Mouse (Mus musculus) intestine, postnatal 0 days (tissue): Measurements from ENCODE around the gene Apol6. TPM values are rescaled to one million over a fixed set of nuclear protein-coding genes. Genes with fewer than 3 reads are reported as not detected.

ENCODE experiments used
- ATAC-seq: fragments of 200-750 bp; cut with Nextera tagmentation; 2 replicates; pipeline ENCODE4 v1.8.0; 2017; ENCODE audit warnings: mild to moderate bottlenecking, moderate TSS enrichment, moderate library complexity
- H3K27ac ChIP-seq: fragments of 300-500 bp; sonication (generic); 2 replicates; pipeline ENCODE4 v1.5.1; 2014; ENCODE audit warnings: mild to moderate bottlenecking, low read depth, low read length, moderate library complexity
- H3K27me3 ChIP-seq: fragments of 300-500 bp; sonication (generic); replicated peaks from 2 replicates; pipeline ENCODE4 v1.6.1; 2014; ENCODE audit warnings: low read length, mixed read lengths; ENCODE audit not compliant: control insufficient read depth, insufficient read depth
- H3K36me3 ChIP-seq: fragments of 300-500 bp; sonication (generic); 2 replicates; pipeline ENCODE4 v1.6.1; 2014; ENCODE audit warnings: mild to moderate bottlenecking, moderate library complexity; ENCODE audit not compliant: control insufficient read depth, insufficient read depth
- H3K4me1 ChIP-seq: fragments of 300-500 bp; sonication (generic); replicated peaks from 2 replicates; pipeline ENCODE4 v1.6.1; 2014; ENCODE audit warnings: antibody characterized with exemption, low read length, mixed read lengths; ENCODE audit not compliant: control insufficient read depth, insufficient read depth
- H3K4me2 ChIP-seq: fragments of 300-500 bp; sonication (generic); replicated peaks from 2 replicates; pipeline ENCODE4 v1.6.1; 2014; ENCODE audit warnings: low read depth, mild to moderate bottlenecking, moderate library complexity
- H3K4me3 ChIP-seq: fragments of 300-500 bp; sonication (generic); 2 replicates; pipeline ENCODE4 v1.5.1; 2014; ENCODE audit warnings: low read depth, low read length
- H3K9ac ChIP-seq: fragments of 300-500 bp; sonication (generic); 2 replicates; pipeline ENCODE4 v1.6.1; 2014; ENCODE audit warnings: mild to moderate bottlenecking, low read depth, low read length
- H3K9me3 ChIP-seq: fragments of 300-500 bp; sonication (generic); 2 replicates; pipeline ENCODE4 v1.6.1; 2016; ENCODE audit warnings: mixed run types; ENCODE audit not compliant: control insufficient read depth
- CTCF ChIP-seq: sonication (generic); IDR thresholded peaks from 2 replicates; pipeline ENCODE4 v1.5.1; 2016; ENCODE audit warnings: low read depth, mild to moderate bottlenecking, control low read depth, antibody characterized with exemption, moderate library complexity
- WGBS: fragments of 180-500 bp; shearing (Covaris S2); extraction: QIAGEN DNeasy Blood & Tissue Kit; methylation state at CpG from one replicate; pipeline ENCODE4 v1.1.7; 2014; 5-methylcytosine and 5-hydroxymethylcytosine counted together
- polyA plus RNA-seq: library from polyadenylated mRNA; unstranded; fragments of >200 nt; fragmentation: Nextera tagmentation; extraction: Ambion mirVana; gene quantifications from 2 replicates; pipeline ENCODE4 v1.2.1, GENCODE M21; 2015

Apol6 gene
- polyA plus RNA-seq, 1 experiment from 2014 or later, result 1.3 TPM

DNA sequence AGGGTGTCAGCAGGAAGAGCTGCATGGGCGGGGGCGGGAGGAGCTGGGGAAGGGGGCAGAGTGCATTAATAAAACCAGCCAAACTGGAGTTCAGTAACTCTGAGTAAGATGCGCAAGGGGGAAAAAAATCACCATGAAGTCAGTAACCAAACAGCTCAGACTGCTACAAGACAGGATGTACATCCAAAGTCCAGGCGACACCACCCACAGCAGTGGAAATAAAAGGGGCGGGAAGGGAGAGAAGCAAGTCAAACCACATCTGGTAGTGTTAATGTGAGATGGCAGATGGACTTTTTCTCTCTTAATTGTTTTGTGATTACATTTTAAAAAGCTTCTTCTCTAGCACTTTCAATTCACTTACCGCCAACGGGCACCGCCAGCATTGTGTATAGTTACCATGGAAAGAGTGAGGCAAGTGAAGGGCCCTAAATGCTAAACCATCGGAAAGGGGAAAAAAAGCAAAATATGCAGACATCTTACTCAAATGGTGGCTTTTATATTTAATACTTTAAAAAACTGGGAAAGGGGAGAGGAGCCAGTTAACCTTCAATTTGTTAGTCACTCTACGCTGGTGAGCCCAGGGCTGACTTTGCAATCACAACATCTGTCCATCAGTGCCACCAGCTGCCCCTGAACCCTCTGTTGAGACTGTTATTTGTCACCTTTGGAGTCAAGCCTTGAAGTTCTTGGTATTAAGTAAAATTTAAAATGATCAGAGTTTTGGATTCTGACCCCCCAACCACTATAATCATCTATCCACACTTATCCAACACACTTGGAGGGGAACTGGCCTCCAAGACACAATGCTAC lies 60.0 kb downstream of the Apol6 start:
- Histone ChIP-seq H3K4me3 (no peak overlapping the region), H3K4me2 (0 out of 2 replicates have a peak overlapping the region, but pooled peaks have one; percentile 17), H3K27me3 (no peaks in the 10 kb centered on the region), H3K36me3 (peaks cover 18% of the 10 kb centered on the region; the same call in 1 of the 2 replicates), H3K27ac (peak overlapping the region; percentile 73), H3K4me1 (peaks cover 6% of the 10 kb centered on the region), H3K9me3 (no peaks in the 10 kb centered on the region), H3K9ac (no peak overlapping the region)
- no peak for TF ChIP-seq CTCF
- ATAC-seq, result peak; percentile 80
- 40% methylated on average over 10 of the region's 10 CpGs for WGBS

DNA sequence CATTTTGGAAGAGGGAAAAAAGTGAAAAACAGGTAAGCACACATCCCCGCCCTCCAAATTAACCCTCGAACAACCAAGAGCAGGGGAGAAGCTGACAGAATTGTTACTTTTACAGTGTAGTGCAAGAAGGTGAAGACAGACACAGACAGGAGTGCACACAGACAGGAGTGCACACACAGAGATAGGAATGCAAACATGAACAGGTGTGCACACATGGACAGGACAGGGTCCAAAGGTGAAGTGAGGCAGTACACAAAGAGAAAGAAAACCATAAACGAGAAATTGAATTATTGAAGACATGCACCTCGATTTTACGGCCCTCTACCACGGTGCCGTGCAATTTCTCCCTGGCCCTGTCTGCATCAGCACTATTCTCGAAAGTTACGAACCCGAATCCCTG lies 60.7 kb downstream of the Apol6 start:
- WGBS, result 36% methylated on average over 10 of the region's 10 CpGs
- H3K4me2 ChIP-seq, result peak overlapping the region; percentile 27; the same call in 1 of the 2 replicates

More for the DNA sequence above, 60.7 kb downstream of the Apol6 start:
- peaks cover 15% of the 10 kb centered on the region; the same call in 1 of the 2 replicates for H3K36me3 ChIP-seq
- ATAC-seq, result peak; percentile 75
- H3K9me3 ChIP-seq, result no peaks in the 10 kb centered on the region
- no peak overlapping the region for H3K4me3 ChIP-seq
- no peaks in the 10 kb centered on the region for H3K27me3 ChIP-seq
- no peak for TF ChIP-seq CTCF
- no peak overlapping the region for H3K27ac ChIP-seq
- peaks cover 6% of the 10 kb centered on the region for H3K4me1 ChIP-seq
- H3K9ac ChIP-seq, result no peak overlapping the region

Other genes with a start within 250 kb of the Apol6 start
- gene Zfp251, start 173.3 kb upstream of the Apol6 start, polyA plus RNA-seq, result 5.0 and 5.6 TPM in 2 replicates
- 2.9 and 3.3 TPM in 2 replicates for gene Zfp7, start 165.5 kb upstream of the Apol6 start, polyA plus RNA-seq
- 0.20 TPM in 1 of 2 replicates, not detected in the other for gene Gm49527, start 165.4 kb upstream of the Apol6 start, polyA plus RNA-seq
- 1.9 and 2.2 TPM in 2 replicates for gene Zfp647, start 119.3 kb upstream of the Apol6 start, polyA plus RNA-seq
- gene 1110038F14Rik, start 96.2 kb upstream of the Apol6 start, polyA plus RNA-seq, result 37.1 and 37.8 TPM in 2 replicates
- 0.16 and 0.24 TPM in 2 replicates for gene Mb, start 5.9 kb downstream of the Apol6 start, polyA plus RNA-seq